Mouse (Mus musculus) bone marrow macrophage, adult 2 months (primary cell): ENCODE measurements around the gene Sipa1l3.

ENCODE experiments used
- CTCF ChIP-seq: IDR thresholded peaks from 2 replicates; pipeline ENCODE4 v1.5.1; 2012; ENCODE audit warnings: low read depth, mild to moderate bottlenecking, low read length, moderate library complexity
- POLR2A ChIP-seq: IDR thresholded peaks from 2 replicates; pipeline ENCODE4 v1.6.1; 2012; ENCODE audit warnings: mild to moderate bottlenecking, low read depth, low read length, borderline replicate concordance

DNA sequence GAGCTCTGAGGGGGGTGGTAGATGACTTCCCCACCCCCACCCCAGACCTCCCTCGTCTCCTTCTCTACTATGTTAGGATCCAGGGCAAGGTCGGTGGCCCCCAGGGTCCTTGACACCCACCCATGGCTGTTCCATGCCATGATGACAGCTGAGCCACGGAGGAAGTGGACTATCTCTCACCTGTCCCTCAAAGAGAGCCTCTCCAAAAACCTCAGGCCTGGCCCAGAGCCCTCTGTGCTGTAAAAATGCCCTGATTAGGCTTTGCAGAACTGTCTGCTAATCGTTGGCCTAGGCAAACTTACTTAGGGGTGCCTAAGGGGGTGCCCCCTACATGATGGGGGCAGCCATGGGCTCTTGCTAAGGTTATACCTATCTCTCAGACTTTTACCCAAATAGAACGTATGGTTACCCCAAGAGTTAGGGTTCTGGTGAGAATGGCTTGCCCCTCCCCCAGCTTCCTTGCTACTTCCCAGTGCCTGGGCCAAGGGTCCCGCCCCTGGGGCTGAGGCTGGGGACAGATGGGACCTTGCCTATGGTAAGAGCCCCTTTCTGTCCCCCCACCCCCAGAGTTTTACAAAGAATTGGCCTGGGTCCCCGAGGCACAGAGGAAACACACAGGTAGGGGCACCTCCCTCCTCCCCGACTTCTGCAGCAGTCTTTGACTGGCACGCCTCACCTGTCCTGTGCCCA, 204.7 kb downstream of the Sipa1l3 start:
- TF ChIP-seq POLR2A (no peak), CTCF (no peak)
